19 mouse cellular contexts compared by ENCODE assay signal in genomic region chr2:124385722-124386121, GRCm38 (mm10).
"Had no signal": no experiment of that assay in that cellular context is flagged by ENCODE, and none has a peak within 500 bp of the region (broad histone marks: within the 10 kb centered on the region; RNA-seq: fewer than 3 reads in every experiment).

No protein-coding gene starts in this region.

- H3K9ac ChIP-seq: kidney, embryonic 15.5 days; liver, embryonic 13.5 days; midbrain, embryonic 13.5 days; neural tube, embryonic 13.5 days; stomach, embryonic 15.5 days had no signal

- H3K27ac ChIP-seq: kidney, embryonic 15.5 days; liver, embryonic 13.5 days; midbrain, embryonic 10.5 days; midbrain, embryonic 13.5 days; neural tube, embryonic 13.5 days; stomach, embryonic 15.5 days had no signal

- DNase-seq: kidney, adult 8-10 months; kidney, postnatal 14 days; kidney, postnatal 4 days; liver, embryonic 13.5 days; lung, adult 2 months; lung, postnatal 4 days; retina, postnatal 1 day; right cerebral cortex, postnatal 25 days; spleen, adult 18-20 months; thymus, postnatal 25 days had no signal

- H3K4me1 ChIP-seq: kidney, embryonic 15.5 days; liver, embryonic 13.5 days; megakaryocyte, embryonic 14.5 days; midbrain, embryonic 10.5 days; midbrain, embryonic 13.5 days; neural tube, embryonic 13.5 days; stomach, embryonic 15.5 days had no signal

- H3K4me3 ChIP-seq: kidney, embryonic 15.5 days; liver, embryonic 13.5 days; megakaryocyte, embryonic 14.5 days; midbrain, embryonic 10.5 days; midbrain, embryonic 13.5 days; myocyte; neural tube, embryonic 13.5 days; stomach, embryonic 15.5 days had no signal

- ATAC-seq: intestine, postnatal 0 days; midbrain, embryonic 13.5 days; midbrain, embryonic 16.5 days had no signal

- H3K27me3 ChIP-seq: kidney, embryonic 15.5 days; liver, embryonic 13.5 days; megakaryocyte, embryonic 14.5 days; midbrain, embryonic 13.5 days; neural tube, embryonic 13.5 days; stomach, embryonic 15.5 days had no signal

- H3K9me3 ChIP-seq: kidney, embryonic 15.5 days; liver, embryonic 13.5 days; midbrain, embryonic 10.5 days; midbrain, embryonic 13.5 days; neural tube, embryonic 13.5 days; stomach, embryonic 15.5 days had no signal

- H3K4me2 ChIP-seq: kidney, embryonic 15.5 days; liver, embryonic 13.5 days; midbrain, embryonic 13.5 days; neural tube, embryonic 13.5 days; stomach, embryonic 15.5 days had no signal

- H3K36me3 ChIP-seq: kidney, embryonic 15.5 days; liver, embryonic 13.5 days; midbrain, embryonic 10.5 days; midbrain, embryonic 13.5 days; neural tube, embryonic 13.5 days; stomach, embryonic 15.5 days had no signal
